Mouse (Mus musculus) cortical plate, adult 2 months (tissue): ENCODE data around the gene Mpp2.

Experiments
- CTCF ChIP-seq: fragments of 200-500 bp; IDR thresholded peaks from 2 replicates; pipeline ENCODE4 v1.5.1; 2011; ENCODE audit warnings: mild to moderate bottlenecking, control low read depth, low read length; ENCODE audit not compliant: insufficient read depth; ENCODE audit errors: extremely low read depth
- POLR2A ChIP-seq: fragments of 200-500 bp; IDR thresholded peaks from 2 replicates; pipeline ENCODE4 v1.6.1; 2011; ENCODE audit warnings: mild to moderate bottlenecking, low read length, control low read depth; ENCODE audit not compliant: insufficient read depth; ENCODE audit errors: extremely low read depth

GRCm38 (mm10) chr11:102043381-102043780 lies 44.9 kb downstream of the Mpp2 start:
- TF ChIP-seq POLR2A = no peak
- no peak for TF ChIP-seq CTCF
